In genomic region chr12:84361555-84362489, GRCm38 (mm10) we compare ENCODE assay signal across 7 mouse cellular contexts. TPM values are rescaled to one million over a fixed set of nuclear protein-coding genes. Genes with fewer than 3 reads are reported as not detected.
DNase-seq lines count a peak whose midpoint lies in the region; ATAC-seq lines count a peak whose summit lies in the region.

TSS of gene Coq6 (plus strand) at chr12:84361657.
TSS of gene Fam161b (minus strand) at chr12:84361833.

- H3K27ac ChIP-seq in embryonic facial prominence, embryonic 12.5 days, result peak within 1 kb of the TSS; percentile 69
- H3K27ac ChIP-seq in limb, embryonic 11.5 days (replicated peaks; ENCODE audit: low read depth, low read length), result no peak within 1 kb of the TSS
- peak within 1 kb of the TSS; percentile 63 for H3K27ac ChIP-seq in midbrain, embryonic 14.5 days (replicated peaks; ENCODE audit: low read depth, low read length)

- H3K4me3 ChIP-seq in embryonic facial prominence, embryonic 12.5 days, result peak within 1 kb of the TSS; percentile 98
- peak within 1 kb of the TSS; percentile 77 for H3K4me3 ChIP-seq in limb, embryonic 11.5 days (ENCODE audit: low read depth, low read length)
- peak within 1 kb of the TSS; percentile 99 for H3K4me3 ChIP-seq in midbrain, embryonic 14.5 days (replicated peaks; ENCODE audit: low read depth, low read length)

- H3K9ac ChIP-seq in embryonic facial prominence, embryonic 12.5 days, result peak within 1 kb of the TSS; percentile 86
- H3K9ac ChIP-seq in limb, embryonic 11.5 days (ENCODE audit: low read length), result peak within 1 kb of the TSS; percentile 67
- H3K9ac ChIP-seq in midbrain, embryonic 14.5 days (replicated peaks; ENCODE audit: low read length), result peak within 1 kb of the TSS; percentile 73

- ATAC-seq in embryonic facial prominence, embryonic 12.5 days (ENCODE audit: insufficient number of reproducible peaks, insufficient read depth, low FRiP score, low TSS enrichment), result peak; percentile 98
- peak; percentile 99 for ATAC-seq in limb, embryonic 11.5 days (ENCODE audit: insufficient number of reproducible peaks, low FRiP score, low TSS enrichment, low read depth)
- ATAC-seq in midbrain, embryonic 14.5 days (ENCODE audit: low FRiP score, low TSS enrichment), result peak; percentile 98

- no peaks in the 10 kb centered on the region for H3K9me3 ChIP-seq in embryonic facial prominence, embryonic 12.5 days
- H3K9me3 ChIP-seq in limb, embryonic 11.5 days (ENCODE audit: control insufficient read depth, low read length), result no peaks in the 10 kb centered on the region
- no peaks in the 10 kb centered on the region for H3K9me3 ChIP-seq in midbrain, embryonic 14.5 days (ENCODE audit: control insufficient read depth, low read length)

- H3K36me3 ChIP-seq in embryonic facial prominence, embryonic 12.5 days, result peaks cover 1% of the 10 kb centered on the region
- no peaks in the 10 kb centered on the region; the same call in 1 of the 2 replicates for H3K36me3 ChIP-seq in limb, embryonic 11.5 days (ENCODE audit: control insufficient read depth, insufficient read depth, low read length)
- H3K36me3 ChIP-seq in midbrain, embryonic 14.5 days (ENCODE audit: control insufficient read depth, insufficient read depth, low read length), result peaks cover 10% of the 10 kb centered on the region

- WGBS in embryonic facial prominence, embryonic 12.5 days, result under 1% methylated on average over 51 of the region's 51 CpGs
- WGBS in limb, embryonic 11.5 days, result under 1% methylated on average over 51 of the region's 51 CpGs
- under 1% methylated on average over 51 of the region's 51 CpGs for WGBS in midbrain, embryonic 14.5 days

- H3K4me1 ChIP-seq in embryonic facial prominence, embryonic 12.5 days, result peaks cover 13% of the 10 kb centered on the region
- peaks cover 5% of the 10 kb centered on the region; the same call in 1 of the 2 replicates for H3K4me1 ChIP-seq in limb, embryonic 11.5 days (ENCODE audit: control insufficient read depth, insufficient read depth, low read length)
- H3K4me1 ChIP-seq in midbrain, embryonic 14.5 days (ENCODE audit: control insufficient read depth, insufficient read depth, low read length), result peaks cover 15% of the 10 kb centered on the region

- DNase-seq in adrenal gland, postnatal 25 days, result peak; percentile 94
- DNase-seq in heart, adult 11 months, result peak; percentile 100
- peak; percentile 93 for DNase-seq in kidney, adult 18-20 months
- peak; percentile 95 for DNase-seq in limb, embryonic 11.5 days (ENCODE audit: low spot score)
- DNase-seq in midbrain, embryonic 14.5 days, result peak; percentile 99
- DNase-seq in spleen, adult 18-20 months, result peak; percentile 85 to 87

- H3K27me3 ChIP-seq in embryonic facial prominence, embryonic 12.5 days, result no peaks in the 10 kb centered on the region
- no peaks in the 10 kb centered on the region for H3K27me3 ChIP-seq in limb, embryonic 11.5 days (ENCODE audit: control insufficient read depth, insufficient read depth, low read length)
- H3K27me3 ChIP-seq in midbrain, embryonic 14.5 days (ENCODE audit: control insufficient read depth, insufficient read depth, low read length), result no peaks in the 10 kb centered on the region

- H3K4me2 ChIP-seq in embryonic facial prominence, embryonic 12.5 days (replicated peaks), result peak within 1 kb of the TSS; percentile 82
- H3K4me2 ChIP-seq in limb, embryonic 11.5 days (ENCODE audit: low read depth, severe bottlenecking), result peak within 1 kb of the TSS; percentile 87
- peak within 1 kb of the TSS; percentile 89 for H3K4me2 ChIP-seq in midbrain, embryonic 14.5 days (ENCODE audit: low read length)

RNA-seq across cellular contexts. Expression of gene Coq6, which starts in this region (rescaled TPM):
- total RNA-seq in adrenal gland, postnatal 25 days (2021), result 53.9 and 67.3 TPM in 2 replicates
- polyA plus RNA-seq in embryonic facial prominence, embryonic 12.5 days (2016; fragmentation: Nextera tagmentation; extraction: Ambion mirVana), result 44.0 and 45.3 TPM in 2 replicates
- 40.5 and 46.0 TPM in 2 replicates for polyA plus RNA-seq in limb, embryonic 11.5 days (2014; fragmentation: Nextera tagmentation; extraction: Ambion mirVana)
- 46.9 and 47.9 TPM in 2 replicates for polyA plus RNA-seq in midbrain, embryonic 14.5 days (2014; fragmentation: Nextera tagmentation; extraction: Ambion mirVana)

RNA-seq across cellular contexts. Expression of gene Fam161b, which starts in this region (rescaled TPM):
- total RNA-seq in adrenal gland, postnatal 25 days (2021), result 2.9 and 3.0 TPM in 2 replicates
- 5.5 and 5.8 TPM in 2 replicates for polyA plus RNA-seq in embryonic facial prominence, embryonic 12.5 days (2016; fragmentation: Nextera tagmentation; extraction: Ambion mirVana)
- 3.3 and 4.0 TPM in 2 replicates for polyA plus RNA-seq in limb, embryonic 11.5 days (2014; fragmentation: Nextera tagmentation; extraction: Ambion mirVana)
- 15.9 TPM in 2 replicates for polyA plus RNA-seq in midbrain, embryonic 14.5 days (2014; fragmentation: Nextera tagmentation; extraction: Ambion mirVana)
